Mouse (Mus musculus) kidney, adult 2 months (tissue): ENCODE measurements around the gene Rad51.

Source experiments
- CTCF ChIP-seq: fragments of 200-500 bp; conservative IDR thresholded peaks from 2 replicates; pipeline ENCODE4 v1.5.1; 2011; ENCODE audit warnings: low read depth, mild to moderate bottlenecking, control low read depth, low read length, moderate library complexity, mixed read lengths; ENCODE audit not compliant: insufficient read depth, insufficient read length
- POLR2A ChIP-seq: fragments of 200-500 bp; IDR thresholded peaks from one replicate; pipeline ENCODE4 v1.6.1; 2011; ENCODE audit warnings: low read depth, low read length, control low read depth

GRCm38 (mm10) chr2:119167866-119168256, 55.3 kb downstream of the Rad51 start:
- no peak for TF ChIP-seq POLR2A
- no peak for TF ChIP-seq CTCF
